Mouse (Mus musculus) T-helper 2 cell (primary cell): ENCODE measurements around the gene Stfa1.
"Not testable (repeated sequence)": the region's sequence is repeated elsewhere in the genome, so short reads cannot be mapped to it uniquely, and the experiment has no call there.

Source experiments
- in situ Hi-C: fragments of 300-600 bp; cut with MboI, MseI; formaldehyde crosslinking; loops from one replicate; pipeline ENCODE4 v1.15.1; 2025; ENCODE audit warnings: high pct_unique_total_duplicates

Stfa1 gene

DNA sequence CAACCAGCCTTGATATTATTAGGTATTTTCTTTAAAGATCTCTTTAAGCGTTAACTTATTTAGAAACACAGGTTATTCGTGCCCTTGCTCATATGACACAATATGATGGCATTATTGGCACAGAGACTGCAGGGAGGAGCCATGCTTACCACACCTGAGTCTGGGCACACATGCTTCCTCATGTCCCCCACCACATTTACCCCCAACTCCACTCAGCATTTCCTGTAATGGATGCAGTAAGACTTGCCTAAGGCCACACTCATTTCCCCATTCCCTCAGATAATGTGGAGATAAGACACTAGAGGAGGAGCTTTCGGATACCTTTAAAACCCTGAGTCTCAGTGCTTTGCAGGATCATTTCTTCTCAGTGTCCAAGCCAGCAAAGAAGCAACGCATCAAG is at the start of gene Stfa1:
TSS of gene Stfa1 (plus strand) at position 156 of the 400 bp plus-strand sequence.
- in situ Hi-C loops = loop anchor here (10.0 kb wide), 1 partner anchor 582 kb away; no protein-coding TSS in a partner anchor

DNA sequence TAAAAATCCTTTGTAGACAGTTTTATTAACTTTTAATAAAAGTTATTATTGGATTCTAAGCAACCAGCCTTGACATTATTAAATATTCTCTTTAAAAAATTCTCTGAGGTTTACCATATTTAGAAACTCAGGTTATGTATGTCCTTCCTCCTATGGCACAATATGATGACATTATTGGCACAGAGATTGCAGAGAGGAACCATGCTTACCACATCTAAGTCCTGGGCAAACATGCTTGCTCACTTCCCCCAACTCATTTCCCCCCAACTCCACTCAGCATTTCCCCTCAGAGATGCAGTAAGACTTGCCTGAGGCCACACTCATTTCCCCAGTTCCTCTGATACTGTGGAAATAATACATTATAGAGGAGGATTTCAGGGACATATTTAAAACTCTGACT is 16.2 kb upstream of the Stfa1 start:
- in situ Hi-C loops = not testable (repeated sequence)

DNA sequence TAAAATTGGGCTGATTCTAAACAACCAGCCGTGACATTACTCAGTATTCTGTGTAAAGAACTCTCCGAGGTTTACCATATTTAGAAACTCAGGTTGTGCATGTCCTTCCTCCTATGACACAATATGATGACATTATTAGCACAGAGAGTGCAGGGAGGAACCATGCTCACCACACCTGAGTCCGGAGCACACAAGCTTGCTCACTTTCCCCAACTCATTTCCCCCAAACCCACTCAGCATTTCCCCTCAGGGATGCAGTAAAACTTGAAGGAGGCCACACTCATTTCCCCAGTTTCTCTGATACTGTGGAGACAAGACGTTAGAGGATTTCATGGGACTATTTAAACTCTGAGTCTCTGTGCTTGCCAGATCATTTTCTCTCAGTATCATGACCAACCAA is 12.4 kb downstream of the Stfa1 start:
- in situ Hi-C loops = loop anchor here (5.0 kb wide), 1 partner anchor 68 kb away; no protein-coding TSS in a partner anchor

DNA sequence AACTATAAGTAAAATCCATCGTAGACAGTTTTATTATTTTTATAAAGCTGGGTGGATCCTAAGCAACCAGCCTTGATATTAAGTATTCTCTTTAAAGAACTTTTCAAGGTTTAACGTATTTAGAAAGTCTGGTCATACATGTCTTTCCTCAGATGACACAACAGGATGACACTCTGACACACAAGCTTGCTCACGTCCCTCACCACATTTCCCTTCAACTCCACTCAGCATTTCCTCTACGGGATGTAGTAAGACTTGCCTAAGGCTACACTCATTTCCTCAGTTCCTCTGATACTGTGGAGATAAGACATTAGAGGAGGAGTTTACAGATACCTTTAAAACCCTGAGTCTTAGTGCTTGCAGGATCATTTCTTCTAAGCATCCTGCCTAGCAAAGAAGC is 30.9 kb downstream of the Stfa1 start:
- in situ Hi-C loops = no loop called here

DNA sequence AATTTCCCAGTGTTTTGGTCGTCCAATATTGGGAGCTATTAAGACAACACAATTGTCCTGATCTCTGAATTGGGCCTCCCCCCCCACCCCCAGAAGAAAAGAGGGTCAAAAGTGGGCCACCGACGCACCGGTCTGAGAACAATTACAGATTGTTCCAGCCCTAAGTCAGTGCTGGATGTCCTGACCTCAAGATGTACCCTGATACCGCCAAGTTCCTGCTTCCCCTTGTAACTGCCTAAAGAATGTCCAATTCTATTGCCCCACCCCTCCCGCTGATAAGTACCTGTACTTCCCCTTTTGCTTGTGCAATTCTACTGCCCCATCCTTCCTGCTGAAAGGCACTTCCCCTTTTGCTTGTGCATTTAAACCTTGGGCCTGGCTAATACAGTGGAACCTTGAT is 39.4 kb downstream of the Stfa1 start:
- in situ Hi-C loops = not testable (repeated sequence)

DNA sequence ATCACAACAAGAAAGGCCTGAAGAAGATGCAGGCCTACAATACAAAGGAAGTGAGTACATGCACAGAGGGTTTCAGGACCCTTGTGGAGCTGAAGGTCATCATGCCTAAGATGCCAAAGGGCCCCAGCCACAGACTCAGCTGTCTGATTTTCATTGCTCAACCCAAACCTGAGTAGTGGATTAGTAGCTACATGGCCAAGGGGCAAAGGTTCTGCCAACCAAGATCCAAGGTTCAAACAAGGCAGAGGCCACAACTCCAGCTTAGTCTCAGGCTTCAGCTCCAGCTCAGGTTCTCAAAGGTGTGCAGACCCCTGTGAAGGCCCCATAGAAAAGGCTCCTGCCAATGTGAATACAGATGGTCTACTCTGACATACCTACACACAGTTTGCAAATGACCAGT is 42.5 kb downstream of the Stfa1 start:
- in situ Hi-C loops = no loop called here

DNA sequence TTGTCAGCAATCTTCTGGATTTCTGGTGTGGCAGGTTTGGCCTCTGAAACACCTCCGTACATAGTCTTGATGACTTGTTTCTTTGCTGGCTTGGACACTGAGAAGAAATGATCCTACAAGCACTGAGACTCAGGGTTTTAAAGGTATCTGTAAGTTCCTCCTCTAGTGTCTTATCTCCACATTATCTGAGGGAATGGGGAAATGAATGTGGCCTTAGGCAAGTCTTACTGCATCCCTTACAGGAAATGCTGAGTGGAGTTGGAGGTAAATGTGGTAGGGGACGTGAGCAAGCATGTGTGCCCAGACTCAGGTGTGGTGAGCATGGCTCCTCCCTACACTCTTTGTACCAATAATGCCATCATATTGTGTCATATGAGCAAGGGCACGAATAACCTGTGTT is 57.5 kb downstream of the Stfa1 start, which contains the start of gene BC117090:
TSS of gene BC117090 (minus strand) at position 101 of the 400 bp plus-strand sequence.
- in situ Hi-C loops = no loop called here
